Mouse (Mus musculus) small intestine, adult 2 months (tissue): ENCODE results near the gene Gpc6.

Experiments used
- CTCF ChIP-seq: fragments of 200-500 bp; IDR thresholded peaks from 2 replicates; pipeline ENCODE4 v1.5.1; 2012; ENCODE audit warnings: low read depth, mild to moderate bottlenecking, control low read depth, inconsistent platforms, low read length, moderate library complexity, mixed read lengths; ENCODE audit not compliant: insufficient replicate concordance, insufficient read length; ENCODE audit errors: extremely low read depth
- POLR2A ChIP-seq: fragments of 200-500 bp; IDR thresholded peaks from 2 replicates; pipeline ENCODE4 v1.6.1; 2012; ENCODE audit warnings: low read depth, mild to moderate bottlenecking, control low read depth, inconsistent platforms, low read length, moderate library complexity

DNA sequence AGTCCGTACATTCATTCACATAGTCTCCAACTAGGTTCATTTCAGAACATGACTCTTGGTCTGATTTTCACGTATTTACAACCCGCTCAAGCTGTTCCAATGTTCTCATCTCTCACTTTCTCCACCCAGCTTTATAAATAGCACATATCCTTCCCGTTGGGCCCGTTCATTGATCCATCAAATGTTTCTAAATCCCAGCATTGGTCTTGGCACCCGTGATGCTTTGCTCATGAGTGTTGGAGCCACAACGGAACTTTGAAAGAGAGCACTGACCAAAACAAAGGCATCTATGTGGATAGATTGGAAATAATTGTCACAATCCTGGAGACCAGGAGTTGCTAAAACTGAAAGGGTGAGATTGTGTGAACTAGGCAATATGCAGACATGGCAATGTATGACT lies 787.2 kb downstream of the Gpc6 start:
- TF ChIP-seq POLR2A (no peak), CTCF (no peak)
